Mouse (Mus musculus) forebrain, embryonic 15.5 days (tissue): ENCODE data around the gene Blm. TPM values are rescaled to one million over a fixed set of nuclear protein-coding genes. Genes with fewer than 3 reads are reported as not detected.

Source experiments
- ATAC-seq: fragments of 200-750 bp; cut with Nextera tagmentation; replicated peaks from 2 replicates; pipeline ENCODE4 v1.8.0; 2017; ENCODE audit warnings: mild to moderate bottlenecking, moderate TSS enrichment, moderate library complexity
- H3K27ac ChIP-seq: fragments of 300-500 bp; sonication (generic); replicated peaks from 2 replicates; pipeline ENCODE4 v1.5.1; 2015; ENCODE audit warnings: mild to moderate bottlenecking, inconsistent platforms
- H3K27me3 ChIP-seq: fragments of 300-500 bp; sonication (generic); 2 replicates; pipeline ENCODE4 v1.6.1; 2015; ENCODE audit warnings: inconsistent platforms
- H3K36me3 ChIP-seq: fragments of 300-500 bp; sonication (generic); 2 replicates; pipeline ENCODE4 v1.6.1; 2015; ENCODE audit warnings: mild to moderate bottlenecking, inconsistent platforms
- H3K4me1 ChIP-seq: fragments of 300-500 bp; sonication (generic); 2 replicates; pipeline ENCODE4 v1.6.1; 2015; ENCODE audit warnings: inconsistent platforms
- H3K4me2 ChIP-seq: fragments of 300-500 bp; sonication (generic); replicated peaks from 2 replicates; pipeline ENCODE4 v1.6.1; 2015; ENCODE audit warnings: mild to moderate bottlenecking, inconsistent platforms
- H3K4me3 ChIP-seq: fragments of 300-500 bp; sonication (generic); 2 replicates; pipeline ENCODE4 v1.5.1; 2015; ENCODE audit warnings: mild to moderate bottlenecking, inconsistent platforms
- H3K9ac ChIP-seq: fragments of 300-500 bp; sonication (generic); replicated peaks from 2 replicates; pipeline ENCODE4 v1.6.1; 2015; ENCODE audit warnings: mild to moderate bottlenecking, inconsistent platforms
- H3K9me3 ChIP-seq: fragments of 300-500 bp; sonication (generic); 2 replicates; pipeline ENCODE4 v1.6.1; 2016; ENCODE audit warnings: inconsistent platforms
- WGBS: fragments of 180-500 bp; shearing (Covaris S2); methylation state at CpG from one replicate; pipeline ENCODE4 v1.1.7; 2015; ENCODE audit warnings: mixed read lengths; 5-methylcytosine and 5-hydroxymethylcytosine counted together
- polyA plus RNA-seq: library from polyadenylated mRNA; unstranded; fragments of >200 nt; fragmentation: Nextera tagmentation; extraction: Ambion mirVana; gene quantifications from 2 replicates; pipeline ENCODE4 v1.2.1, GENCODE M21; 2015

Gene Blm
- polyA plus RNA-seq, 1 experiment from 2014 or later: 14.5 TPM

- no peak overlapping the region for H3K9ac ChIP-seq
- no peak overlapping the region for H3K27ac ChIP-seq
- H3K4me3 ChIP-seq: no peak overlapping the region
- no peak for ATAC-seq
- H3K36me3 ChIP-seq: peaks cover 9% of the 10 kb centered on the region; the same call in 1 of the 2 replicates
- 86% methylated on average over 6 of the region's 6 CpGs for whole genome bisulfite sequencing
- no peaks in the 10 kb centered on the region for H3K27me3 ChIP-seq
- 0 out of 2 replicates have a peak, but pooled peaks cover 2% of the 10 kb centered on the region for H3K4me1 ChIP-seq
- H3K4me2 ChIP-seq: no peak overlapping the region
- H3K9me3 ChIP-seq: no peaks in the 10 kb centered on the region
These were observed 78.6 kb downstream of the Blm start for GRCm38 (mm10) chr7:80456327-80456726.

- no peaks in the 10 kb centered on the region for H3K27me3 ChIP-seq
- no peaks in the 10 kb centered on the region for H3K9me3 ChIP-seq
- ATAC-seq: no peak
- no peak overlapping the region for H3K9ac ChIP-seq
- peaks cover 9% of the 10 kb centered on the region; the same call in 1 of the 2 replicates for H3K36me3 ChIP-seq
- no peak overlapping the region for H3K27ac ChIP-seq
- H3K4me1 ChIP-seq: 0 out of 2 replicates have a peak, but pooled peaks cover 2% of the 10 kb centered on the region
- H3K4me2 ChIP-seq: no peak overlapping the region
- no peak overlapping the region for H3K4me3 ChIP-seq
- WGBS: 89% methylated on average over 4 of the region's 4 CpGs
These were observed 79.3 kb downstream of the Blm start for GRCm38 (mm10) chr7:80455505-80456160.

- Histone ChIP-seq H3K4me1 (no peaks in the 10 kb centered on the region), H3K4me3 (no peak overlapping the region), H3K9ac (no peak overlapping the region), H3K36me3 (0 out of 2 replicates have a peak, but pooled peaks cover 5% of the 10 kb centered on the region), H3K9me3 (no peaks in the 10 kb centered on the region), H3K27ac (no peak overlapping the region), H3K4me2 (no peak overlapping the region), H3K27me3 (no peaks in the 10 kb centered on the region)
- WGBS: 95% methylated on average over 2 of the region's 2 CpGs
- no peak for ATAC-seq
These were observed 80.1 kb downstream of the Blm start for GRCm38 (mm10) chr7:80454786-80455185.

GRCm38 (mm10) chr7:80453997-80454396, 80.9 kb downstream of the Blm start:
- 0 out of 2 replicates have a peak, but pooled peaks cover 5% of the 10 kb centered on the region for H3K36me3 ChIP-seq

GRCm38 (mm10) chr7:80453121-80453520, 81.8 kb downstream of the Blm start:
- no peak for ATAC-seq
- H3K4me1 ChIP-seq: no peaks in the 10 kb centered on the region
- no peak overlapping the region for H3K27ac ChIP-seq
- no peaks in the 10 kb centered on the region for H3K27me3 ChIP-seq
- H3K4me3 ChIP-seq: no peak overlapping the region
- 0 out of 2 replicates have a peak, but pooled peaks cover 5% of the 10 kb centered on the region for H3K36me3 ChIP-seq
- 86% methylated on average over 3 of the region's 3 CpGs for WGBS
- H3K9me3 ChIP-seq: no peaks in the 10 kb centered on the region
- no peak overlapping the region for H3K4me2 ChIP-seq
- no peak overlapping the region for H3K9ac ChIP-seq

More at GRCm38 (mm10) chr7:80453997-80454396, 80.9 kb downstream of the Blm start:
- Histone ChIP-seq H3K9ac (no peak overlapping the region), H3K27ac (no peak overlapping the region), H3K27me3 (no peaks in the 10 kb centered on the region), H3K4me3 (no peak overlapping the region), H3K4me1 (no peaks in the 10 kb centered on the region), H3K4me2 (no peak overlapping the region), H3K9me3 (no peaks in the 10 kb centered on the region)
- whole genome bisulfite sequencing: 92% methylated on average over 5 of the region's 5 CpGs
- ATAC-seq: no peak

- no peak overlapping the region for H3K4me2 ChIP-seq
- 0 out of 2 replicates have a peak, but pooled peaks cover 5% of the 10 kb centered on the region for H3K36me3 ChIP-seq
- 84% methylated on average over 5 of the region's 5 CpGs for WGBS
- no peak overlapping the region for H3K9ac ChIP-seq
- H3K27ac ChIP-seq: no peak overlapping the region
- no peak overlapping the region for H3K4me3 ChIP-seq
- ATAC-seq: no peak
- no peaks in the 10 kb centered on the region for H3K9me3 ChIP-seq
- H3K4me1 ChIP-seq: no peaks in the 10 kb centered on the region
- H3K27me3 ChIP-seq: no peaks in the 10 kb centered on the region
These were observed 82.7 kb downstream of the Blm start for GRCm38 (mm10) chr7:80452241-80452640.

GRCm38 (mm10) chr7:80451550-80452232, 83.2 kb downstream of the Blm start:
- Histone ChIP-seq H3K9ac (no peak overlapping the region), H3K4me3 (no peak overlapping the region), H3K4me2 (no peak overlapping the region), H3K27me3 (no peaks in the 10 kb centered on the region), H3K9me3 (no peaks in the 10 kb centered on the region), H3K4me1 (no peaks in the 10 kb centered on the region), H3K27ac (no peak overlapping the region), H3K36me3 (0 out of 2 replicates have a peak, but pooled peaks cover 5% of the 10 kb centered on the region)
- 68% methylated on average over 3 of the region's 3 CpGs for WGBS
- ATAC-seq: no peak

GRCm38 (mm10) chr7:80450354-80450753, 84.6 kb downstream of the Blm start:
- Histone ChIP-seq H3K27me3 (no peaks in the 10 kb centered on the region), H3K36me3 (0 out of 2 replicates have a peak, but pooled peaks cover 5% of the 10 kb centered on the region), H3K9ac (no peak overlapping the region), H3K4me1 (no peaks in the 10 kb centered on the region), H3K9me3 (no peaks in the 10 kb centered on the region), H3K4me2 (no peak overlapping the region), H3K4me3 (no peak overlapping the region), H3K27ac (no peak overlapping the region)
- 83% methylated on average over 4 of the region's 4 CpGs for WGBS
- ATAC-seq: no peak

GRCm38 (mm10) chr7:80449620-80450091, 85.3 kb downstream of the Blm start:
- no peak overlapping the region for H3K9ac ChIP-seq
- H3K27ac ChIP-seq: no peak overlapping the region
- no peak for ATAC-seq
- no peaks in the 10 kb centered on the region for H3K27me3 ChIP-seq
- no peak overlapping the region for H3K4me3 ChIP-seq
- WGBS: 82% methylated on average over 6 of the region's 6 CpGs
- H3K9me3 ChIP-seq: no peaks in the 10 kb centered on the region
- H3K4me2 ChIP-seq: no peak overlapping the region
- no peaks in the 10 kb centered on the region for H3K4me1 ChIP-seq
- H3K36me3 ChIP-seq: 0 out of 2 replicates have a peak, but pooled peaks cover 5% of the 10 kb centered on the region

- WGBS: 94% methylated on average over 8 of the region's 8 CpGs
- no peak overlapping the region for H3K4me2 ChIP-seq
- no peak for ATAC-seq
- peaks cover 10% of the 10 kb centered on the region for H3K4me1 ChIP-seq
- H3K4me3 ChIP-seq: no peak overlapping the region
- H3K27ac ChIP-seq: no peak overlapping the region
- no peak overlapping the region for H3K9ac ChIP-seq
- no peaks in the 10 kb centered on the region for H3K27me3 ChIP-seq
- 0 out of 2 replicates have a peak, but pooled peaks cover 2% of the 10 kb centered on the region for H3K36me3 ChIP-seq
- H3K9me3 ChIP-seq: no peaks in the 10 kb centered on the region
These were observed 87.6 kb downstream of the Blm start for GRCm38 (mm10) chr7:80447336-80447735.

GRCm38 (mm10) chr7:80446221-80446878, 88.6 kb downstream of the Blm start:
- no peaks in the 10 kb centered on the region for H3K27me3 ChIP-seq
- no peak overlapping the region for H3K27ac ChIP-seq
- no peaks in the 10 kb centered on the region for H3K36me3 ChIP-seq
- no peak overlapping the region for H3K9ac ChIP-seq
- H3K9me3 ChIP-seq: no peaks in the 10 kb centered on the region
- H3K4me2 ChIP-seq: no peak overlapping the region
- peaks cover 20% of the 10 kb centered on the region for H3K4me1 ChIP-seq
- no peak overlapping the region for H3K4me3 ChIP-seq
- no peak for ATAC-seq
- 82% methylated on average over 7 of the region's 7 CpGs for WGBS

- no peak overlapping the region for H3K4me3 ChIP-seq
- H3K36me3 ChIP-seq: no peaks in the 10 kb centered on the region
- H3K4me2 ChIP-seq: no peak overlapping the region
- H3K4me1 ChIP-seq: peaks cover 22% of the 10 kb centered on the region
- H3K27me3 ChIP-seq: no peaks in the 10 kb centered on the region
- WGBS: 71% methylated on average over 6 of the region's 6 CpGs
- ATAC-seq: no peak
- H3K9me3 ChIP-seq: no peaks in the 10 kb centered on the region
- H3K9ac ChIP-seq: no peak overlapping the region
- H3K27ac ChIP-seq: no peak overlapping the region
These were observed 89.4 kb downstream of the Blm start for GRCm38 (mm10) chr7:80445492-80445891.
